Mouse (Mus musculus) granulocyte monocyte progenitor cell, adult 5-6 weeks (primary cell): ENCODE data around the gene Cldn18. TPM values are rescaled to one million over a fixed set of nuclear protein-coding genes. Genes with fewer than 3 reads are reported as not detected.
A peak's percentile ranks its signal among the peaks of the same experiment; 100 is the strongest.

Experiments used
- ATAC-seq: replicated peaks from 2 replicates; pipeline ENCODE4 v1.8.0; 2016; ENCODE audit warnings: mild to moderate bottlenecking, moderate TSS enrichment, inconsistent platforms; ENCODE audit not compliant: poor library complexity, severe bottlenecking
- total RNA-seq, 2 experiments: library from RNA; stranded (forward) in 1 of 2; stranded (reverse) in 1 of 2; fragments of 200-712, 200-1000 nt in 1 of 2; fragments of >200 nt in 1 of 2; fragmentation: Nextera tagmentation in 1 of 2; gene quantifications; 2 replicates each; pipeline ENCODE4 v1.2.3; 2014 to 2017

Gene Cldn18
- total RNA-seq, 2 experiments from 2014 or later: not detected

DNA sequence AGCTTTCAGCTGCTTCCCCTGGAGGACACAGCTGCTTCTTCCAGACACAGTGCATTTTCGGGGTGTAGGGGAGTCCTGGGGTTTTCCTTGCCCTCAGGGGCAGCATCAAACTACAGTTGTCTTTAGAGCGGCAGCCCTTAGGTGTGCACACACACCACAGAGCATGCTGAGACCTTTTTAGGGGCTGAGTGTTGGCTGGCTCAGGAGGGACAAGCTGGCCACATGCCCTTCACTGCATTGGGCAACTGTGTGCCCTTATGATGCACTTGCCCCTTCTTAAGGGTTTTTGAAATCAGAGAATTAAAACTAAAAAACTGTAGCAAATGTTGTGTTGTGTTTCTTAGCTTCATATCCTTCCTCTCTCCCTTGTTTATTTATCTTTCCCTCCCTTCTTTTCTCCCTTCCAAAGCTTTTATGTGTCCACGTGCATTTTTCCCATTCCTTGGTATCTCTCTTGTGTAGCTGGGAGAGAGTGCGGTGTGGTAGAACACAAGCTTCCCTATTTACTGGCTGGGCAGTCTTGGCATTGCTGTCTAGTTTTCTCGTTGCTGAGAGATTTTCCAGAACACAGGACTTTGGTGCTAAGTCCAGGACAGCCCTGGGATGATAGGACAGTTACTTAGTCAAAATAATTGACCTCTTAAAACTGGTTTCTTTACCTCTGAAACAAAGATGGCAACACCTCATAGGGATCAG, 31.4 kb downstream of the Cldn18 start:
- no peak for ATAC-seq

DNA sequence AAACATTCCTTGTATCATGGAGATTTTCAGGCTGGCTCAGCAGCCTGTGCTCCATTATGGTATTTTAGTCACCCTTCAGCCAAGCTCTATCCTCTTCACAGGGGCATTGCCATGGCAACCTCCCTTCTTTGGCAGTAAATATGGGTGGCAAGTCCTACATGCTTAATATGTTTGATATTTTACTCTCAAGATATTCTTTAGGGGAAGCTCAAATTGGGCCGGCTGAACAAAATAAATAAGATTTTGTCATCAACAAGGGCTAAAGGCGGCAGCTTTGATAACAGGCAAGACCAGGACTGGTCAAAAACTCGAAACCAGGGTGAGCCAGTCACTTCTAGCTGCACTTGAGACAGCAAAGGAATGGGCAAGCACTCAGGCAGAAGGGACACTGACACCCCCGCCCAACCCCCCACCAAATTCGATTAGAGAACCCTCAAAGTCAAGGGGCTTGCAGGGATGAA, 32.0 kb downstream of the Cldn18 start:
- no peak for ATAC-seq

- ATAC-seq: no peak
These were observed 35.0 kb downstream of the Cldn18 start for GRCm38 (mm10) chr9:99681980-99682570.

- ATAC-seq: no peak
These were observed 41.4 kb downstream of the Cldn18 start for GRCm38 (mm10) chr9:99675714-99676113.

DNA sequence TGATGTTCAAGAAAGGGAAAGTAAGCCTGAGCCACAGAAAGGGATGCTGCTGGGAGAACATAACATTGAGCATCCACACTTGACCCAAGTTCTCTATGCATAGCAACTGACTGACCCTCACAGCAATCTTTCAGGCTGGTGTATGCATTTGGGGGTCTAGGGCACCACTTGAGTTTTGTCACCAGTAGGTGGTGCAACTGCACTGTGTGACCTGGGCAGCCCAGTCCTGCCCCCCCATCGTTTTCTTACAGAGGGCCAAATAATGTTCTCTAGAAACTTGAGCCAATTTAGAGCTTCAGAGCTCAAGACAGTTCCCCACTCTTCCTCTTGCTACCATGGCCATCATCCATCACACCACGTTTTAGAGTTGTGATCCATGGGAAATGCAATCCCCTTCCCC, 45.5 kb downstream of the Cldn18 start:
- no peak for ATAC-seq

DNA sequence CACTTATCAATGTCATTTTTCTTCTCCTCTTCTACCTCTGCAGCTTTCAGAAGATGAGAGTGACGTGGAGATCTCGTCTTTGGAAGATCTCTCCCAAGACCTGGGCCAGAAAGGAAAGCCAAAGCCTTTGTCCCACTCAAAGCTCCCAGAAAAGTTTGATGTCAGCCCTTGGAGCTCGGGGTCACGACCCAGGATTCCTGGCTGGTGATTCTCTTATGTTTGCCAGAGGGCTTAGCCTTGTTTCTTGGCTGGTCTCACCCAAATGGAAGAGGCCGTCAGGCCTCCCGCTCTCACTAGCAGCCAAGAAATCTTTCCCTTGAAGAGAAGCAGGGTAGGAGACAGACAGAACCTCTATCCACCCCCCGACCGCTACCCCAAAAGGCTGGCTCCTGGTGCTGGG, 49.5 kb downstream of the Cldn18 start:
- no peak for ATAC-seq

DNA sequence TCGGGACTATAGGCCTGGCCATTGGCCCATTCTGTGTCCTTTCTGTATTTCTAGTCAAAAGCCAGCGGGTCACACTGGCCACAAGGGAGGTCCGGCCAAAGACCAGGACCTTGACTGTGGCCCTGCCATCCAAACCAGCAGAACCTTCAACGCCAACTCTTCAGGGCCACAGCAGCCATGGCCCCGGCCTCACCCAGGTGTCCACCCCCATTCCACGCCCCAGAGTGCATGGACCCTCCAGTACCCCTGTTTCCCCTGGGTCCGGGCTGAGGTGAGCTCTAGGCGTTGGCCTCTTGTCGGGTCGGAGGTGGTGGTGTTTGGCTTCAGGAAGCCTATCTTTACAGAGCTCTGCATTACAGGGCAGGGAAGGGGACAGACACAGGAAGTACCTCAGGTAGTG, 54.2 kb downstream of the Cldn18 start:
- ATAC-seq: no peak

GRCm38 (mm10) chr9:99662406-99662805, 54.7 kb downstream of the Cldn18 start:
- peak; percentile 89 for ATAC-seq

DNA sequence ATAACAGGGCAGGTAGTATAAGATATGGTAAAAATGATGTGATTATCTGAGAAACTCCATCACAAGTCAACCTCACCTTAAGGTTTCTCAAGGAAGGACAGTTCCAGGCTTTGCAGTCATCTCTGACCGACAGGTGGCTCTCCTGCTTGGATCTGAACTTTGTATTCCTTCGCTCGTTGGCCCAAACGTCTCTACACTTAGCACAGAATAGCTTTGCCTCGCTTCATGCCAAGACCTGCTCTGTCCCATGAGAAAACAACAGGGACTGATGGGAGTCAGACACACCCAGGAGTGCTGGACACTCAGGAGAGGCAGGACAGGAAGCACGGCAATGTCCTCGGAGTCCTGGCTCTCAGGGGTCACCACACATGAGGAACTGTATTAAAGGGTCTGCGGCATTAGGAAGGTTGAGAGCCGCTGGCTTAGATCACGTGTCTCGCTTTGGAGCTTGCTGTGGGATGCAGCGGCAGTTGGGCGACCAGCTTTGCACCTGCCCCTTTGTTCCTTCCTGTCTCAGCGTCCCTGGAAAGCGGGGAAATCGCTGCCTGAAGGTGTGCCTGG, 55.4 kb downstream of the Cldn18 start:
- no peak for ATAC-seq

DNA sequence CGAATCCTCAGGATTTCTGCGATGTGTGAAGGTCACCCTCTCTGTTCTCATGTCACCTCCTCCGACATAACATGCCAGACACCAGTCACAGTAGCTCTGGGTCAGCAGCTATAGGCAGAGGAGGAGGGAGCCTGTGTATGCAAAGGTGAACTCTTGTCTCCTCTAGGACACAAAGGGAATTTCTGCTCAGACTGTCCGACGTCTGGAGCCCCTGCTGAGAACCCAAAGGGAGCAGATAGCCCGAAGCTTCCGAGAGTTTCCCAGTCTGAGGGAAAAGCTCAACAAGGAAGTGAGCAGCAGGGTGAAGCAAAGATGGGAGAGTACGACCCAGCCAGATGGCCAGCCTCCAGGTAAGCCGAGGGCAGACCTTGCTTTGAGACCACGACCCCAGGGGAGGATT, 56.3 kb downstream of the Cldn18 start:
- ATAC-seq: no peak

DNA sequence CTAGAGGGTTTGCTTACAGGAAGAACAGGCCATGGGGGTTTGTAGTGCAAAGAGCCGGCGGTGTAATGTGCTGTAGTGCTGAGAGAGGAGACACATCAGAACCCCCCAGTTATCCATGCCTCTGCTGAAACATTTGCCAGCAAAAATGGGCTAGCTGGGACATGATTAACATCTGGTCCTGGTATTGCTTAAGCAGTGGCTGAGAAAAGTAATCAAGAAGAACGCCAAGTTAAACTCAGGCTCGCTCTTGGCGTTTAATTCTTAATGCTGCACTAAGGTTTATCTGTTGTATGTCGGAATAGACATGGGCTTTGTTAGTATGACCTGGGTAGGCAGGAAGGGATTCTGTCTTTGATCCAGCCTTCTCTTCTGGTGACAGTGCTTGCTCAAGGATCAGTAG, 71.0 kb downstream of the Cldn18 start:
- no peak for ATAC-seq

DNA sequence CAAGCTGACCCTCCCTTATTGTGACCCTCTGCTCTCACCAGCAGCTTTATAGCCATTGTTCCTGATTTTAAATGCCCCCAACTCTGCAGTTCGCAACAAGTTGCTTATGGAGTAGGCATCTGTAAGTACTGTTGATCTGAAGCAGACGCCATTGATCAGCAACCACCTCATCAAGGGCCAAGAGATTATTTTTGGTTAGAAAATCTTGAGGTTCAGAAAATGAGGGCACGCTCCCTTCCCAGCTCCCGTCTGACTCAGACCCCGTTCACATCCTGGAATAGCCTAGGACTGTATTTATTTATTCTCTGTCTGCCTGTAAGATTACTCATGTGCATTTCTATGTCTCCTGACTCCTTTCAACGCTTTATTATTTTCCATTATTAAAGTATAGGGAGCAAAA, 71.7 kb downstream of the Cldn18 start:
- no peak for ATAC-seq

DNA sequence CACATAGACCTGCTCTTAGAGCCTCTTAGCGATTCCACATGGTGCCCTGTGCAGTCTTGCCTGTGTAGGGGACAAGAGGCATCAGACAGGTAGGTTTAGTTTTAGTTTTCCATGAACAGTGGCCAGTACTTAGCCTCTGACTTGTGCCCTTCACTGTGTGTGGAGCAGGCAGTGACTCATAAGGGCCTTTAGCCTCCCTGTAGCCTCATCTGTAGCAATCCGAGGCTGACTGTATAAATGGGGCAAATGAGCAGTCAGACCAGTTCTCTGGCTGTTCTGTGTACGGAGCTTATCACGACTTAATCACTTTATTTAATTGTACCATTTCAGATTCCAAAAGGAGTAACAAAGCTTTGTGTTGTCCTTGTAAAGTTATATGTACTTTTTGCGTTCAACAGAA, 77.1 kb downstream of the Cldn18 start:
- no peak for ATAC-seq

Other genes starting within 250 kb of the Cldn18 start
- gene Armc8, start 148.4 kb downstream of the Cldn18 start, total RNA-seq (2014; fragmentation: Nextera tagmentation): 23.7 and 28.9 TPM in 2 replicates
- 28.1 and 30.5 TPM in 2 replicates for gene Armc8, start 148.4 kb downstream of the Cldn18 start, total RNA-seq (2017)
- 26.2 and 39.6 TPM in 2 replicates for gene Dbr1, start 141.5 kb downstream of the Cldn18 start, total RNA-seq (2014; fragmentation: Nextera tagmentation)
- gene Dbr1, start 141.5 kb downstream of the Cldn18 start, total RNA-seq (2017): 50.5 and 65.8 TPM in 2 replicates
- gene A4gnt, start 104.8 kb downstream of the Cldn18 start, total RNA-seq (2014; fragmentation: Nextera tagmentation): not detected in 2 replicates
- not detected in 2 replicates for gene A4gnt, start 104.8 kb downstream of the Cldn18 start, total RNA-seq (2017)
- not detected in 2 replicates for gene Dzip1l, start 87.8 kb downstream of the Cldn18 start, total RNA-seq (2014; fragmentation: Nextera tagmentation)
- not detected in 2 replicates for gene Dzip1l, start 87.8 kb downstream of the Cldn18 start, total RNA-seq (2017)
- gene Sox14, start 158.9 kb upstream of the Cldn18 start, total RNA-seq (2014; fragmentation: Nextera tagmentation): not detected in 2 replicates
- gene Sox14, start 158.9 kb upstream of the Cldn18 start, total RNA-seq (2017): not detected in 2 replicates